Mouse (Mus musculus) stomach, embryonic 14.5 days (tissue): ENCODE data around the gene Irgm1. TPM values are rescaled to one million over a fixed set of nuclear protein-coding genes. Genes with fewer than 3 reads are reported as not detected.
"Not testable (repeated sequence)": the region's sequence is repeated elsewhere in the genome, so short reads cannot be mapped to it uniquely, and the experiment has no call there.

Source experiments
- ATAC-seq: fragments of 200-750 bp; cut with Nextera tagmentation; 2 replicates; pipeline ENCODE4 v1.8.0; 2017; ENCODE audit warnings: low read depth, moderate TSS enrichment; ENCODE audit not compliant: insufficient number of reproducible peaks, insufficient read depth, low FRiP score
- H3K27ac ChIP-seq: fragments of 300-500 bp; sonication (generic); 2 replicates; pipeline ENCODE4 v1.5.1; 2014; ENCODE audit warnings: mild to moderate bottlenecking, low read length, moderate library complexity, mixed read lengths
- H3K27me3 ChIP-seq: fragments of 300-500 bp; sonication (generic); 2 replicates; pipeline ENCODE4 v1.6.1; 2014; ENCODE audit warnings: low read length, control low read depth, mixed read lengths; ENCODE audit not compliant: control insufficient read depth, insufficient read depth
- H3K36me3 ChIP-seq: fragments of 300-500 bp; sonication (generic); 2 replicates; pipeline ENCODE4 v1.6.1; 2014; ENCODE audit warnings: mild to moderate bottlenecking, control low read depth, low read length, moderate library complexity, mixed read lengths; ENCODE audit not compliant: control insufficient read depth, insufficient read depth
- H3K4me1 ChIP-seq: fragments of 300-500 bp; sonication (generic); 2 replicates; pipeline ENCODE4 v1.6.1; 2014; ENCODE audit warnings: low read length, control low read depth, mixed read lengths; ENCODE audit not compliant: control insufficient read depth, insufficient read depth
- H3K4me2 ChIP-seq: fragments of 300-500 bp; sonication (generic); replicated peaks from 2 replicates; pipeline ENCODE4 v1.6.1; 2014; ENCODE audit warnings: low read depth, low read length, control low read depth
- H3K4me3 ChIP-seq: fragments of 300-500 bp; sonication (generic); 2 replicates; pipeline ENCODE4 v1.5.1; 2014; ENCODE audit warnings: low read depth, low read length, control low read depth
- H3K9ac ChIP-seq: fragments of 300-500 bp; sonication (generic); replicated peaks from 2 replicates; pipeline ENCODE4 v1.6.1; 2014; ENCODE audit warnings: low read depth, mild to moderate bottlenecking, control low read depth, low read length, moderate library complexity, mixed read lengths
- H3K9me3 ChIP-seq: fragments of 300-500 bp; sonication (generic); 2 replicates; pipeline ENCODE4 v1.6.1; 2016; ENCODE audit warnings: low read depth, low read length, control low read depth; ENCODE audit not compliant: control insufficient read depth
- WGBS: fragments of 180-500 bp; shearing (Covaris S2); extraction: QIAGEN DNeasy Blood & Tissue Kit; methylation state at CpG from one replicate; pipeline ENCODE4 v1.1.7; 2014; 5-methylcytosine and 5-hydroxymethylcytosine counted together
- polyA plus RNA-seq: library from polyadenylated mRNA; unstranded; fragments of >200 nt; fragmentation: Nextera tagmentation; extraction: Ambion mirVana; gene quantifications from 2 replicates; pipeline ENCODE4 v1.2.1, GENCODE M21; 2014

Gene Irgm1
- polyA plus RNA-seq, 1 experiment from 2014 or later = 13.2 TPM

GRCm38 (mm10) chr11:48876680-48877079 lies 5.2 kb upstream of the Irgm1 start:
- no peak overlapping the region for H3K4me2 ChIP-seq
- no peaks in the 10 kb centered on the region for H3K9me3 ChIP-seq
- no peaks in the 10 kb centered on the region for H3K36me3 ChIP-seq
- H3K27ac ChIP-seq = no peak overlapping the region
- H3K27me3 ChIP-seq = no peaks in the 10 kb centered on the region
- WGBS = 85% methylated on average over 1 of the region's 1 CpGs
- no peaks in the 10 kb centered on the region for H3K4me1 ChIP-seq
- no peak overlapping the region for H3K4me3 ChIP-seq
- H3K9ac ChIP-seq = no peak overlapping the region
- ATAC-seq = no peak

- not testable (repeated sequence) for H3K4me2 ChIP-seq, H3K27me3 ChIP-seq, H3K36me3 ChIP-seq, H3K27ac ChIP-seq, ATAC-seq, H3K4me1 ChIP-seq, H3K4me3 ChIP-seq, H3K9ac ChIP-seq, H3K9me3 ChIP-seq
- 71% methylated on average over 1 of the region's 1 CpGs for WGBS
Measured at GRCm38 (mm10) chr11:48875343-48875837, 3.9 kb upstream of the Irgm1 start.

- Histone ChIP-seq H3K4me3 (no peak overlapping the region), H3K9ac (no peak overlapping the region), H3K4me2 (no peak overlapping the region), H3K4me1 (peaks cover 11% of the 10 kb centered on the region), H3K27ac (no peak overlapping the region), H3K27me3 (no peaks in the 10 kb centered on the region), H3K9me3 (no peaks in the 10 kb centered on the region), H3K36me3 (no peaks in the 10 kb centered on the region)
- 0% methylated on average over 4 of the region's 4 CpGs for WGBS
- ATAC-seq = no peak
Measured at GRCm38 (mm10) chr11:48874465-48874864, 3.0 kb upstream of the Irgm1 start.

GRCm38 (mm10) chr11:48873591-48874290 lies 2.3 kb upstream of the Irgm1 start:
- ATAC-seq = 0 out of 2 replicates have a peak, but pooled peaks have one; percentile 15
- Histone ChIP-seq H3K4me1 (peaks cover 14% of the 10 kb centered on the region), H3K4me2 (no peak overlapping the region), H3K4me3 (no peak overlapping the region), H3K27me3 (no peaks in the 10 kb centered on the region), H3K9me3 (no peaks in the 10 kb centered on the region), H3K36me3 (no peaks in the 10 kb centered on the region), H3K9ac (no peak overlapping the region), H3K27ac (peak overlapping the region; percentile 44; the same call in 1 of the 2 replicates)
- 55% methylated on average over 10 of the region's 10 CpGs for WGBS

GRCm38 (mm10) chr11:48872695-48873300 lies 1.3 kb upstream of the Irgm1 start:
- Histone ChIP-seq H3K27me3 (no peaks in the 10 kb centered on the region), H3K9ac (no peak overlapping the region), H3K27ac (peak overlapping the region; percentile 79; the same call in 1 of the 2 replicates), H3K4me2 (no peak overlapping the region), H3K9me3 (no peaks in the 10 kb centered on the region), H3K4me3 (no peak overlapping the region), H3K36me3 (no peaks in the 10 kb centered on the region), H3K4me1 (peaks cover 14% of the 10 kb centered on the region)
- ATAC-seq = peak; percentile 53; the same call in 1 of the 2 replicates
- 66% methylated on average over 7 of the region's 7 CpGs for WGBS

- Histone ChIP-seq H3K4me1 (peaks cover 14% of the 10 kb centered on the region), H3K9me3 (no peaks in the 10 kb centered on the region), H3K27me3 (no peaks in the 10 kb centered on the region), H3K9ac (peak overlapping the region; percentile 41; the same call in 1 of the 2 replicates), H3K36me3 (no peaks in the 10 kb centered on the region), H3K4me3 (peak overlapping the region; percentile 43), H3K27ac (peak overlapping the region; percentile 79; the same call in 1 of the 2 replicates), H3K4me2 (peak overlapping the region; percentile 47)
- WGBS = 15% methylated on average over 17 of the region's 17 CpGs
- no peak for ATAC-seq
Measured at GRCm38 (mm10) chr11:48871817-48872541, 496 bp upstream of the Irgm1 start.

GRCm38 (mm10) chr11:48870781-48871180 lies 702 bp downstream of the Irgm1 start:
- H3K4me1 ChIP-seq = peaks cover 14% of the 10 kb centered on the region
- peak overlapping the region; percentile 43 for H3K4me3 ChIP-seq
- peak overlapping the region; percentile 79; the same call in 1 of the 2 replicates for H3K27ac ChIP-seq
- no peaks in the 10 kb centered on the region for H3K9me3 ChIP-seq
- H3K4me2 ChIP-seq = peak overlapping the region; percentile 47
- WGBS = 36% methylated on average over 7 of the region's 7 CpGs
- ATAC-seq = no peak
- H3K27me3 ChIP-seq = no peaks in the 10 kb centered on the region
- H3K9ac ChIP-seq = peak overlapping the region; percentile 41
- H3K36me3 ChIP-seq = no peaks in the 10 kb centered on the region

- 49% methylated on average over 7 of the region's 7 CpGs for WGBS
- Histone ChIP-seq H3K36me3 (no peaks in the 10 kb centered on the region), H3K27me3 (no peaks in the 10 kb centered on the region), H3K9me3 (no peaks in the 10 kb centered on the region), H3K4me1 (peaks cover 14% of the 10 kb centered on the region), H3K4me3 (0 out of 2 replicates have a peak overlapping the region, but pooled peaks have one; percentile 10), H3K4me2 (peak overlapping the region; percentile 47), H3K27ac (no peak overlapping the region), H3K9ac (no peak overlapping the region)
- ATAC-seq = peak; percentile 39; the same call in 1 of the 2 replicates
Measured at GRCm38 (mm10) chr11:48869380-48870110, 1.9 kb downstream of the Irgm1 start.
